Mouse (Mus musculus): ENCODE data around the gene Thada.
"Not testable (repeated sequence)": the region's sequence is repeated elsewhere in the genome, so short reads cannot be mapped to it uniquely, and the experiment has no call there.

The Thada gene

GRCm38 (mm10) chr17:84291228-84291627, 174.8 kb downstream of the Thada start:
- DNase-seq (ENCODE audit: low spot score), result not testable (repeated sequence)

- DNase-seq (ENCODE audit: low spot score), result no peak
These were observed 178.2 kb downstream of the Thada start for GRCm38 (mm10) chr17:84287675-84288420.

GRCm38 (mm10) chr17:84286536-84286935, 179.5 kb downstream of the Thada start:
- DNase-seq (ENCODE audit: low spot score), result no peak

- no peak for DNase-seq (ENCODE audit: low spot score)
These were observed 183.4 kb downstream of the Thada start for GRCm38 (mm10) chr17:84282388-84283280.

- no peak for DNase-seq (ENCODE audit: low spot score)
These were observed 187.0 kb downstream of the Thada start for GRCm38 (mm10) chr17:84279001-84279400.

GRCm38 (mm10) chr17:84278193-84278953, 187.6 kb downstream of the Thada start:
- DNase-seq (ENCODE audit: low spot score), result no peak

- no peak for DNase-seq (ENCODE audit: low spot score)
These were observed 191.0 kb downstream of the Thada start for GRCm38 (mm10) chr17:84274999-84275398.

- DNase-seq (ENCODE audit: low spot score), result no peak
These were observed 191.8 kb downstream of the Thada start for GRCm38 (mm10) chr17:84274163-84274562.

- no peak for DNase-seq (ENCODE audit: low spot score)
These were observed 193.3 kb downstream of the Thada start for GRCm38 (mm10) chr17:84272557-84273261.

- DNase-seq (ENCODE audit: low spot score), result no peak
These were observed 194.3 kb downstream of the Thada start for GRCm38 (mm10) chr17:84271566-84272202.

- DNase-seq (ENCODE audit: low spot score), result no peak
These were observed 196.3 kb downstream of the Thada start for GRCm38 (mm10) chr17:84269722-84270121.

GRCm38 (mm10) chr17:84268450-84268849, 197.6 kb downstream of the Thada start:
- no peak for DNase-seq (ENCODE audit: low spot score)

- no peak for DNase-seq (ENCODE audit: low spot score)
These were observed 198.4 kb downstream of the Thada start for GRCm38 (mm10) chr17:84267456-84268074.

- DNase-seq (ENCODE audit: low spot score), result no peak
These were observed 199.7 kb downstream of the Thada start for GRCm38 (mm10) chr17:84266161-84266948.

GRCm38 (mm10) chr17:84265480-84266130, 200.4 kb downstream of the Thada start:
- no peak for DNase-seq (ENCODE audit: low spot score)

- no peak for DNase-seq (ENCODE audit: low spot score)
These were observed 201.7 kb downstream of the Thada start for GRCm38 (mm10) chr17:84264305-84264704.

GRCm38 (mm10) chr17:84263591-84263990, 202.4 kb downstream of the Thada start:
- no peak for DNase-seq (ENCODE audit: low spot score)

- no peak for DNase-seq (ENCODE audit: low spot score)
These were observed 203.6 kb downstream of the Thada start for GRCm38 (mm10) chr17:84262325-84262979.

- DNase-seq (ENCODE audit: low spot score), result no peak
These were observed 205.0 kb downstream of the Thada start for GRCm38 (mm10) chr17:84261010-84261409.
